Mouse (Mus musculus): Measurements from ENCODE around the gene Inhbe. TPM values are rescaled to one million over a fixed set of nuclear protein-coding genes. Genes with fewer than 3 reads are reported as not detected.
A peak's percentile ranks its signal among the peaks of the same experiment; 100 is the strongest.

The Inhbe gene
- total RNA-seq, 1 experiment = 0.22 TPM

- Histone ChIP-seq H3K4me1 (ENCODE audit: control insufficient read depth in 2 of 2, insufficient read depth in 2 of 2, low read length in 2 of 2, poor library complexity in 1 of 2) (peaks cover 6 to 24% of the 10 kb centered on the region in 2 experiments; a peak in 3 of 4 replicates), H3K9me3 (ENCODE audit: control insufficient read depth, insufficient read depth, low read depth, low read length) (no peaks in the 10 kb centered on the region), H3K4me3 (ENCODE audit: insufficient read depth in 1 of 2, low read depth in 1 of 2, low read length in 2 of 2, poor library complexity in 1 of 2, severe bottlenecking in 1 of 2) (no peak overlapping the region), H3K27ac (ENCODE audit: insufficient read depth, low read depth, low read length, poor library complexity, severe bottlenecking) (no peak overlapping the region; the same call in 1 of the 2 replicates), H3K36me3 (ENCODE audit: control insufficient read depth, insufficient read depth, low read length, poor library complexity, severe bottlenecking) (peaks cover 15% of the 10 kb centered on the region; the same call in 1 of the 2 replicates), H3K9ac (ENCODE audit: insufficient read depth, low read depth, low read length, poor library complexity, severe bottlenecking) (no peak overlapping the region)
- no peak for DNase-seq (ENCODE audit: low read depth, low spot score)
- TF ChIP-seq MAFK (IDR thresholded peaks at IDR 0.05; ENCODE audit: insufficient read depth, low read depth, low read length) = no peak
- TF ChIP-seq ZNF384 (IDR thresholded peaks at IDR 0.05; ENCODE audit: low read depth, low read length) = no peak
- TF ChIP-seq HCFC1 (IDR thresholded peaks at IDR 0.05; ENCODE audit: borderline replicate concordance, insufficient read depth, low read length) = no peak
- no peak for TF ChIP-seq CHD2 (IDR thresholded peaks at IDR 0.05; ENCODE audit: low read depth, low read length)
- TF ChIP-seq ZC3H11A (IDR thresholded peaks at IDR 0.05; ENCODE audit: borderline replicate concordance, low read depth, low read length) = no peak
- in situ Hi-C loops (cut with MboI; ENCODE audit: low sequenced_read_pairs in 2 of 2, unreplicated experiment in 2 of 2) = no loop called here
Observed at GRCm38 (mm10) chr10:127327461-127328145, 26.6 kb downstream of the Inhbe start.

GRCm38 (mm10) chr10:127326828-127327227, 27.4 kb downstream of the Inhbe start:
- no peak overlapping the region for H3K27ac ChIP-seq (ENCODE audit: insufficient read depth, low read depth, low read length, poor library complexity, severe bottlenecking)
- no peak for DNase-seq (ENCODE audit: low read depth, low spot score)
- in situ Hi-C loops (cut with MboI; ENCODE audit: low sequenced_read_pairs in 2 of 2, unreplicated experiment in 2 of 2) = no loop called here
- TF ChIP-seq ZC3H11A (IDR thresholded peaks at IDR 0.05; ENCODE audit: borderline replicate concordance, low read depth, low read length) (no peak), CHD2 (IDR thresholded peaks at IDR 0.05; ENCODE audit: low read depth, low read length) (no peak), MAFK (IDR thresholded peaks at IDR 0.05; ENCODE audit: insufficient read depth, low read depth, low read length) (no peak), HCFC1 (IDR thresholded peaks at IDR 0.05; ENCODE audit: borderline replicate concordance, insufficient read depth, low read length) (no peak), ZNF384 (IDR thresholded peaks at IDR 0.05; ENCODE audit: low read depth, low read length) (no peak)
- H3K36me3 ChIP-seq (ENCODE audit: control insufficient read depth, insufficient read depth, low read length, poor library complexity, severe bottlenecking) = peaks cover 11% of the 10 kb centered on the region; the same call in 1 of the 2 replicates
- H3K4me1 ChIP-seq (ENCODE audit: control insufficient read depth in 2 of 2, insufficient read depth in 2 of 2, low read length in 2 of 2, poor library complexity in 1 of 2) = peaks cover 6 to 28% of the 10 kb centered on the region in 2 experiments; a peak in 3 of 4 replicates
- peak overlapping the region; percentile 49 to 61 for H3K4me3 ChIP-seq (ENCODE audit: insufficient read depth in 1 of 2, low read depth in 1 of 2, low read length in 2 of 2, poor library complexity in 1 of 2, severe bottlenecking in 1 of 2)
- H3K9ac ChIP-seq (ENCODE audit: insufficient read depth, low read depth, low read length, poor library complexity, severe bottlenecking) = peak overlapping the region; percentile 29
- H3K9me3 ChIP-seq (ENCODE audit: control insufficient read depth, insufficient read depth, low read depth, low read length) = no peaks in the 10 kb centered on the region

- DNase-seq (ENCODE audit: low read depth, low spot score) = no peak
- H3K9ac ChIP-seq (ENCODE audit: insufficient read depth, low read depth, low read length, poor library complexity, severe bottlenecking) = peak overlapping the region; percentile 29
- H3K9me3 ChIP-seq (ENCODE audit: control insufficient read depth, insufficient read depth, low read depth, low read length) = no peaks in the 10 kb centered on the region
- in situ Hi-C loops (cut with MboI; ENCODE audit: low sequenced_read_pairs in 2 of 2, unreplicated experiment in 2 of 2) = no loop called here
- H3K4me3 ChIP-seq (ENCODE audit: insufficient read depth in 1 of 2, low read depth in 1 of 2, low read length in 2 of 2, poor library complexity in 1 of 2, severe bottlenecking in 1 of 2) = peak overlapping the region; percentile 49 to 61
- H3K36me3 ChIP-seq (ENCODE audit: control insufficient read depth, insufficient read depth, low read length, poor library complexity, severe bottlenecking) = peaks cover 5% of the 10 kb centered on the region; the same call in 1 of the 2 replicates
- TF ChIP-seq ZNF384 (IDR thresholded peaks at IDR 0.05; ENCODE audit: low read depth, low read length) = no peak
- no peak for TF ChIP-seq ZC3H11A (IDR thresholded peaks at IDR 0.05; ENCODE audit: borderline replicate concordance, low read depth, low read length)
- no peak for TF ChIP-seq MAFK (IDR thresholded peaks at IDR 0.05; ENCODE audit: insufficient read depth, low read depth, low read length)
- TF ChIP-seq CHD2 (IDR thresholded peaks at IDR 0.05; ENCODE audit: low read depth, low read length) = no peak
- TF ChIP-seq HCFC1 (IDR thresholded peaks at IDR 0.05; ENCODE audit: borderline replicate concordance, insufficient read depth, low read length) = no peak
- peaks cover 6 to 24% of the 10 kb centered on the region in 2 experiments; a peak in 3 of 4 replicates for H3K4me1 ChIP-seq (ENCODE audit: control insufficient read depth in 2 of 2, insufficient read depth in 2 of 2, low read length in 2 of 2, poor library complexity in 1 of 2)
- no peak overlapping the region for H3K27ac ChIP-seq (ENCODE audit: insufficient read depth, low read depth, low read length, poor library complexity, severe bottlenecking)
Observed at GRCm38 (mm10) chr10:127326017-127326801, 28.0 kb downstream of the Inhbe start.

GRCm38 (mm10) chr10:127325454-127326016, 28.7 kb downstream of the Inhbe start:
- Histone ChIP-seq H3K36me3 (ENCODE audit: control insufficient read depth, insufficient read depth, low read length, poor library complexity, severe bottlenecking) (no peaks in the 10 kb centered on the region), H3K9me3 (ENCODE audit: control insufficient read depth, insufficient read depth, low read depth, low read length) (no peaks in the 10 kb centered on the region), H3K9ac (ENCODE audit: insufficient read depth, low read depth, low read length, poor library complexity, severe bottlenecking) (peak overlapping the region; percentile 29; the same call in 1 of the 2 replicates), H3K4me3 (ENCODE audit: insufficient read depth in 1 of 2, low read depth in 1 of 2, low read length in 2 of 2, poor library complexity in 1 of 2, severe bottlenecking in 1 of 2) (peak overlapping the region; percentile 49 to 61; a peak in 2 of 4 replicates), H3K4me1 (ENCODE audit: control insufficient read depth in 2 of 2, insufficient read depth in 2 of 2, low read length in 2 of 2, poor library complexity in 1 of 2) (peaks cover 6 to 24% of the 10 kb centered on the region in 2 experiments; a peak in 3 of 4 replicates), H3K27ac (ENCODE audit: insufficient read depth, low read depth, low read length, poor library complexity, severe bottlenecking) (no peak overlapping the region)
- TF ChIP-seq MAFK (IDR thresholded peaks at IDR 0.05; ENCODE audit: insufficient read depth, low read depth, low read length) = no peak
- TF ChIP-seq ZC3H11A (IDR thresholded peaks at IDR 0.05; ENCODE audit: borderline replicate concordance, low read depth, low read length) = no peak
- no peak for TF ChIP-seq HCFC1 (IDR thresholded peaks at IDR 0.05; ENCODE audit: borderline replicate concordance, insufficient read depth, low read length)
- no peak for TF ChIP-seq ZNF384 (IDR thresholded peaks at IDR 0.05; ENCODE audit: low read depth, low read length)
- TF ChIP-seq CHD2 (IDR thresholded peaks at IDR 0.05; ENCODE audit: low read depth, low read length) = no peak
- in situ Hi-C loops (cut with MboI; ENCODE audit: low sequenced_read_pairs in 2 of 2, unreplicated experiment in 2 of 2) = no loop called here
- DNase-seq (ENCODE audit: low read depth, low spot score) = no peak
